Mouse (Mus musculus) brain, embryonic 14.5 days (tissue): ENCODE measurements around the gene Actn1.

Experiments used
- CTCF ChIP-seq: fragments of 200-500 bp; IDR thresholded peaks from 2 replicates; pipeline ENCODE4 v1.5.1; 2012; ENCODE audit warnings: inconsistent platforms, mild to moderate bottlenecking, moderate library complexity, borderline replicate concordance; ENCODE audit not compliant: insufficient read depth, insufficient read length; ENCODE audit errors: extremely low read depth
- POLR2A ChIP-seq: fragments of 200-500 bp; IDR thresholded peaks from 2 replicates; pipeline ENCODE4 v1.6.1; 2012; ENCODE audit warnings: mild to moderate bottlenecking, inconsistent platforms, borderline replicate concordance; ENCODE audit not compliant: poor library complexity, insufficient read depth, insufficient read length, severe bottlenecking; ENCODE audit errors: extremely low read depth

GRCm38 (mm10) chr12:80184041-80184440, 76.1 kb downstream of the Actn1 start:
- no peak for TF ChIP-seq CTCF
- no peak for TF ChIP-seq POLR2A
